Mouse (Mus musculus): ENCODE results near the gene Aspdh. TPM values are rescaled to one million over a fixed set of nuclear protein-coding genes. Genes with fewer than 3 reads are reported as not detected.

Aspdh gene
- polyA plus RNA-seq, 1 experiment from 2014 or later = 0.88 TPM

GRCm38 (mm10) chr7:44435796-44436195 lies 29.4 kb upstream of the Aspdh start:
- no peaks in the 10 kb centered on the region for H3K4me1 ChIP-seq (ENCODE audit: control insufficient read depth, insufficient read depth, low read length)
- no peak overlapping the region for H3K4me3 ChIP-seq (ENCODE audit: low read length)
- H3K9ac ChIP-seq (ENCODE audit: low read depth, low read length) = no peak overlapping the region
- ATAC-seq (ENCODE audit: low FRiP score, low TSS enrichment) = no peak
- no peaks in the 10 kb centered on the region for H3K9me3 ChIP-seq (ENCODE audit: control insufficient read depth, low read length)
- H3K4me2 ChIP-seq (replicated peaks; ENCODE audit: low read depth, low read length) = no peak overlapping the region
- no peak overlapping the region for H3K27ac ChIP-seq (ENCODE audit: low read depth, low read length)
- no peaks in the 10 kb centered on the region for H3K36me3 ChIP-seq (ENCODE audit: control insufficient read depth, insufficient read depth, low read length)
- H3K27me3 ChIP-seq (ENCODE audit: control insufficient read depth, insufficient read depth, low read length) = peaks cover 33% of the 10 kb centered on the region
- 64% methylated on average over 5 of the region's 5 CpGs for WGBS

GRCm38 (mm10) chr7:44436267-44436666 lies 28.9 kb upstream of the Aspdh start:
- peaks cover 34% of the 10 kb centered on the region for H3K27me3 ChIP-seq (ENCODE audit: control insufficient read depth, insufficient read depth, low read length)
- no peak overlapping the region for H3K27ac ChIP-seq (ENCODE audit: low read depth, low read length)
- H3K4me1 ChIP-seq (ENCODE audit: control insufficient read depth, insufficient read depth, low read length) = no peaks in the 10 kb centered on the region
- H3K4me3 ChIP-seq (ENCODE audit: low read length) = no peak overlapping the region
- H3K9ac ChIP-seq (ENCODE audit: low read depth, low read length) = no peak overlapping the region
- 9% methylated on average over 1 of the region's 1 CpGs for WGBS
- no peaks in the 10 kb centered on the region for H3K36me3 ChIP-seq (ENCODE audit: control insufficient read depth, insufficient read depth, low read length)
- no peaks in the 10 kb centered on the region for H3K9me3 ChIP-seq (ENCODE audit: control insufficient read depth, low read length)
- no peak for ATAC-seq (ENCODE audit: low FRiP score, low TSS enrichment)
- H3K4me2 ChIP-seq (replicated peaks; ENCODE audit: low read depth, low read length) = no peak overlapping the region

GRCm38 (mm10) chr7:44437188-44437587 lies 28.0 kb upstream of the Aspdh start:
- Histone ChIP-seq H3K4me2 (replicated peaks; ENCODE audit: low read depth, low read length) (no peak overlapping the region), H3K4me3 (ENCODE audit: low read length) (no peak overlapping the region), H3K27ac (ENCODE audit: low read depth, low read length) (no peak overlapping the region), H3K27me3 (ENCODE audit: control insufficient read depth, insufficient read depth, low read length) (peaks cover 34% of the 10 kb centered on the region), H3K9ac (ENCODE audit: low read depth, low read length) (no peak overlapping the region), H3K4me1 (ENCODE audit: control insufficient read depth, insufficient read depth, low read length) (peaks cover 6% of the 10 kb centered on the region), H3K9me3 (ENCODE audit: control insufficient read depth, low read length) (no peaks in the 10 kb centered on the region), H3K36me3 (ENCODE audit: control insufficient read depth, insufficient read depth, low read length) (no peaks in the 10 kb centered on the region)
- no peak for ATAC-seq (ENCODE audit: low FRiP score, low TSS enrichment)
- 71% methylated on average over 1 of the region's 1 CpGs for WGBS

- peaks cover 39% of the 10 kb centered on the region for H3K27me3 ChIP-seq (ENCODE audit: control insufficient read depth, insufficient read depth, low read length)
- no peak for ATAC-seq (ENCODE audit: low FRiP score, low TSS enrichment)
- H3K4me3 ChIP-seq (ENCODE audit: low read length) = no peak overlapping the region
- 63% methylated on average over 8 of the region's 8 CpGs for WGBS
- no peak overlapping the region for H3K27ac ChIP-seq (ENCODE audit: low read depth, low read length)
- peaks cover 12% of the 10 kb centered on the region for H3K4me1 ChIP-seq (ENCODE audit: control insufficient read depth, insufficient read depth, low read length)
- H3K9ac ChIP-seq (ENCODE audit: low read depth, low read length) = no peak overlapping the region
- no peaks in the 10 kb centered on the region for H3K9me3 ChIP-seq (ENCODE audit: control insufficient read depth, low read length)
- H3K4me2 ChIP-seq (replicated peaks; ENCODE audit: low read depth, low read length) = no peak overlapping the region
- no peaks in the 10 kb centered on the region for H3K36me3 ChIP-seq (ENCODE audit: control insufficient read depth, insufficient read depth, low read length)
These were observed 27.3 kb upstream of the Aspdh start for GRCm38 (mm10) chr7:44437933-44438332.

GRCm38 (mm10) chr7:44439696-44440095 lies 25.5 kb upstream of the Aspdh start:
- Histone ChIP-seq H3K36me3 (ENCODE audit: control insufficient read depth, insufficient read depth, low read length) (no peaks in the 10 kb centered on the region), H3K4me3 (ENCODE audit: low read length) (no peak overlapping the region), H3K4me1 (ENCODE audit: control insufficient read depth, insufficient read depth, low read length) (peaks cover 12% of the 10 kb centered on the region), H3K9ac (ENCODE audit: low read depth, low read length) (no peak overlapping the region), H3K27me3 (ENCODE audit: control insufficient read depth, insufficient read depth, low read length) (peaks cover 57% of the 10 kb centered on the region), H3K9me3 (ENCODE audit: control insufficient read depth, low read length) (no peaks in the 10 kb centered on the region), H3K4me2 (replicated peaks; ENCODE audit: low read depth, low read length) (no peak overlapping the region), H3K27ac (ENCODE audit: low read depth, low read length) (no peak overlapping the region)
- 66% methylated on average over 2 of the region's 2 CpGs for WGBS
- ATAC-seq (ENCODE audit: low FRiP score, low TSS enrichment) = no peak

- WGBS = 89% methylated on average over 1 of the region's 1 CpGs
- Histone ChIP-seq H3K27ac (ENCODE audit: low read depth, low read length) (no peak overlapping the region), H3K4me2 (replicated peaks; ENCODE audit: low read depth, low read length) (no peak overlapping the region), H3K36me3 (ENCODE audit: control insufficient read depth, insufficient read depth, low read length) (no peaks in the 10 kb centered on the region), H3K9me3 (ENCODE audit: control insufficient read depth, low read length) (no peaks in the 10 kb centered on the region), H3K4me1 (ENCODE audit: control insufficient read depth, insufficient read depth, low read length) (peaks cover 12% of the 10 kb centered on the region), H3K27me3 (ENCODE audit: control insufficient read depth, insufficient read depth, low read length) (peaks cover 65% of the 10 kb centered on the region), H3K9ac (ENCODE audit: low read depth, low read length) (no peak overlapping the region), H3K4me3 (ENCODE audit: low read length) (no peak overlapping the region)
- ATAC-seq (ENCODE audit: low FRiP score, low TSS enrichment) = no peak
These were observed 24.7 kb upstream of the Aspdh start for GRCm38 (mm10) chr7:44440479-44440878.

- peaks cover 72% of the 10 kb centered on the region for H3K27me3 ChIP-seq (ENCODE audit: control insufficient read depth, insufficient read depth, low read length)
- H3K36me3 ChIP-seq (ENCODE audit: control insufficient read depth, insufficient read depth, low read length) = no peaks in the 10 kb centered on the region
- peaks cover 12% of the 10 kb centered on the region for H3K4me1 ChIP-seq (ENCODE audit: control insufficient read depth, insufficient read depth, low read length)
- H3K4me2 ChIP-seq (replicated peaks; ENCODE audit: low read depth, low read length) = no peak overlapping the region
- WGBS = 0% methylated on average over 1 of the region's 1 CpGs
- no peak for ATAC-seq (ENCODE audit: low FRiP score, low TSS enrichment)
- no peak overlapping the region for H3K27ac ChIP-seq (ENCODE audit: low read depth, low read length)
- H3K9me3 ChIP-seq (ENCODE audit: control insufficient read depth, low read length) = no peaks in the 10 kb centered on the region
- no peak overlapping the region for H3K4me3 ChIP-seq (ENCODE audit: low read length)
- H3K9ac ChIP-seq (ENCODE audit: low read depth, low read length) = no peak overlapping the region
These were observed 24.0 kb upstream of the Aspdh start for GRCm38 (mm10) chr7:44441180-44441579.

- no peaks in the 10 kb centered on the region for H3K36me3 ChIP-seq (ENCODE audit: control insufficient read depth, insufficient read depth, low read length)
These were observed 23.5 kb upstream of the Aspdh start for GRCm38 (mm10) chr7:44441648-44442109.

GRCm38 (mm10) chr7:44442407-44442821 lies 22.8 kb upstream of the Aspdh start:
- Histone ChIP-seq H3K4me3 (ENCODE audit: low read length) (peak overlapping the region; percentile 24), H3K4me1 (ENCODE audit: control insufficient read depth, insufficient read depth, low read length) (peaks cover 12% of the 10 kb centered on the region), H3K9me3 (ENCODE audit: control insufficient read depth, low read length) (no peaks in the 10 kb centered on the region), H3K4me2 (replicated peaks; ENCODE audit: low read depth, low read length) (peak overlapping the region; percentile 35), H3K27me3 (ENCODE audit: control insufficient read depth, insufficient read depth, low read length) (peaks cover 77% of the 10 kb centered on the region), H3K9ac (ENCODE audit: low read depth, low read length) (peak overlapping the region; percentile 47), H3K27ac (ENCODE audit: low read depth, low read length) (no peak overlapping the region), H3K36me3 (ENCODE audit: control insufficient read depth, insufficient read depth, low read length) (no peaks in the 10 kb centered on the region)
- no peak for ATAC-seq (ENCODE audit: low FRiP score, low TSS enrichment)
- 1% methylated on average over 12 of the region's 14 CpGs for WGBS

More at GRCm38 (mm10) chr7:44441648-44442109, 23.5 kb upstream of the Aspdh start:
- peak; percentile 29; the same call in 1 of the 2 replicates for ATAC-seq (ENCODE audit: low FRiP score, low TSS enrichment)
- Histone ChIP-seq H3K9me3 (ENCODE audit: control insufficient read depth, low read length) (no peaks in the 10 kb centered on the region), H3K4me2 (replicated peaks; ENCODE audit: low read depth, low read length) (peak overlapping the region; percentile 35), H3K4me1 (ENCODE audit: control insufficient read depth, insufficient read depth, low read length) (peaks cover 12% of the 10 kb centered on the region), H3K27ac (ENCODE audit: low read depth, low read length) (no peak overlapping the region), H3K27me3 (ENCODE audit: control insufficient read depth, insufficient read depth, low read length) (peaks cover 77% of the 10 kb centered on the region), H3K4me3 (ENCODE audit: low read length) (peak overlapping the region; percentile 24; the same call in 1 of the 2 replicates), H3K9ac (ENCODE audit: low read depth, low read length) (peak overlapping the region; percentile 47; the same call in 1 of the 2 replicates)
- 2% methylated on average over 14 of the region's 14 CpGs for WGBS

All from kidney, embryonic 14.5 days (tissue).